Mouse (Mus musculus): ENCODE measurements at regions not wholly inside any gene's neighbourhood (a gene's known extent, or its start where the extent isn't known, plus 50 kb on each side); places are given as distances from the start of the nearest gene placed in this dataset.

GRCm38 (mm10) chr2:75119599-75119998, 294.0 kb downstream of the Mtx2 start:
- Histone ChIP-seq H3K4me1 (peaks cover under 1% of the 10 kb centered on the region; the same call in 1 of the 2 replicates), H3K36me3 (no peaks in the 10 kb centered on the region), H3K27ac (replicated peaks) (no peak overlapping the region), H3K4me2 (no peak overlapping the region), H3K9ac (replicated peaks) (no peak overlapping the region), H3K9me3 (replicated peaks) (no peaks in the 10 kb centered on the region), H3K27me3 (replicated peaks) (no peaks in the 10 kb centered on the region), H3K4me3 (replicated peaks) (no peak overlapping the region)
- WGBS, result 96% methylated on average over 9 of the region's 9 CpGs
- ATAC-seq (ENCODE audit: low FRiP score), result no peak

DNA sequence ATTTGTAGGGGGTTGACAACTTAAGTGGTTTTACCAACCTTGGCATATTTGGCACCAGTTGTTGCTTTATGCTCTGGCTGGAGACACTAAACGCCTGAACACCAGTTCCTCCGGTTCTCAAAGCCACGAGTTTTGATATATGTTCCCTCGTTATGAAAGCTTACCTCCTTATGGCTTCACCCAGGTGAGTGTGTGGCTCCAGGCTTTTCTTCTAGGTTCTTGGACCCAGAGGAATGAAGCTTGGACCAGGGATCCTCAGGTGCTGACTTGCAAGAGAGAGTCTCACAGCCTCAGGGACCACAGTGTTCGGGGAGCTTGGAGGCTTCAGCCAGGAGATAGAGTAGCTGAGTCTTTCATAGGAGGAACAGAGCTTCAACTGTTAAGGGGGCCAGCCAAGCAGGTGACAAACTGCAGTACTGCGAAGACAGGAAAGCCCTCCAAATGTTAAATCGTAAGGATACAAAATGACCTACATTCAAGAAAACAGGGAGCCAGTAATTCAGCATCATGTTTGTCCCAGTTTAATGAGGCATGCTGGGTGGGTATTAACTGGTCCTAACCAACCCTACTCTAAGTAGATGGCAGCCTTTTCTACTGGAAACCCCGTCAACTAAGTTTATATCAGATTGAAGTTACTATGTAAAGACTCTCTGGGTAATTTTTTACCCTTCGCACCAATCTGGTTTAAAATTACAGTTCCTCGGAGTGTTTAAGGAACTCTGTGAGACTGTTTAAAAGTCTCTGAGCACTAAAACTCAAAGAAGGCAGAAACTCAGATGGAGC, 307.9 kb downstream of the Mtx2 start:
- H3K4me2 ChIP-seq, result no peak overlapping the region
- H3K9ac ChIP-seq (replicated peaks), result no peak overlapping the region
- H3K4me1 ChIP-seq, result peaks cover 18% of the 10 kb centered on the region
- H3K36me3 ChIP-seq, result no peaks in the 10 kb centered on the region
- H3K4me3 ChIP-seq (replicated peaks), result no peak overlapping the region
- H3K27ac ChIP-seq (replicated peaks), result no peak overlapping the region
- no peaks in the 10 kb centered on the region for H3K9me3 ChIP-seq (replicated peaks)
- no peak for ATAC-seq (ENCODE audit: low FRiP score)
- WGBS, result 67% methylated on average over 10 of the region's 10 CpGs
- H3K27me3 ChIP-seq (replicated peaks), result no peaks in the 10 kb centered on the region; the same call in 1 of the 2 replicates

DNA sequence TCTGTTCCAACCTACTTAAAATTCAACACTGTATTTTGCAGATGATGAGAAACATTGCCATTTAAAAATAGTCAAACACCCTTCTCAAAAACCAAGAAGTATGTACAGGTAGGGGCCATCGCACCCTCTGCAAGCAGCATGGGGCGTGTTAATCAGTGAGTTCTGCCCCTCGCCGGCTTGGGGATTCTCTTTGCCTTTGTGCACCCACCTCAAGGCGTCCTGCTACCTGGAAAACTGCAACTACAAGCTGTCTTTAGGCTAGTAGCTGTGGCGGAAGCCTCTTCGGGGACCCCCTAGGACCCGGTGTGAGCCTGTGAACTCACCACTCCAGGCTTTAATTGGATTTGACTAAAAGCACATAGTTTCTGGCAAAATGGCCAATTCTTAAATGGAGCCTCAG, 311.0 kb downstream of the Mtx2 start:
- no peaks in the 10 kb centered on the region for H3K36me3 ChIP-seq
- peaks cover 7% of the 10 kb centered on the region for H3K27me3 ChIP-seq (replicated peaks)
- no peak for ATAC-seq (ENCODE audit: low FRiP score)
- H3K9ac ChIP-seq (replicated peaks), result peak overlapping the region; percentile 60; the same call in 1 of the 2 replicates
- peak overlapping the region; percentile 97 for H3K4me2 ChIP-seq
- H3K4me1 ChIP-seq, result peaks cover 21% of the 10 kb centered on the region
- H3K4me3 ChIP-seq (replicated peaks), result peak overlapping the region; percentile 47
- H3K27ac ChIP-seq (replicated peaks), result peak overlapping the region; percentile 61; the same call in 1 of the 2 replicates
- no peaks in the 10 kb centered on the region for H3K9me3 ChIP-seq (replicated peaks)
- WGBS, result 28% methylated on average over 8 of the region's 8 CpGs

GRCm38 (mm10) chr2:75137133-75137982, 311.8 kb downstream of the Mtx2 start:
- under 1% methylated on average over 42 of the region's 42 CpGs for WGBS
- ATAC-seq (ENCODE audit: low FRiP score), result peak; percentile 66
- H3K27me3 ChIP-seq (replicated peaks), result peaks cover 7% of the 10 kb centered on the region
- H3K27ac ChIP-seq (replicated peaks), result peak overlapping the region; percentile 61
- H3K4me3 ChIP-seq (replicated peaks), result peak overlapping the region; percentile 47
- H3K9me3 ChIP-seq (replicated peaks), result no peaks in the 10 kb centered on the region
- H3K4me1 ChIP-seq, result peaks cover 21% of the 10 kb centered on the region
- no peaks in the 10 kb centered on the region for H3K36me3 ChIP-seq
- peak overlapping the region; percentile 60 for H3K9ac ChIP-seq (replicated peaks)
- peak overlapping the region; percentile 97 for H3K4me2 ChIP-seq

DNA sequence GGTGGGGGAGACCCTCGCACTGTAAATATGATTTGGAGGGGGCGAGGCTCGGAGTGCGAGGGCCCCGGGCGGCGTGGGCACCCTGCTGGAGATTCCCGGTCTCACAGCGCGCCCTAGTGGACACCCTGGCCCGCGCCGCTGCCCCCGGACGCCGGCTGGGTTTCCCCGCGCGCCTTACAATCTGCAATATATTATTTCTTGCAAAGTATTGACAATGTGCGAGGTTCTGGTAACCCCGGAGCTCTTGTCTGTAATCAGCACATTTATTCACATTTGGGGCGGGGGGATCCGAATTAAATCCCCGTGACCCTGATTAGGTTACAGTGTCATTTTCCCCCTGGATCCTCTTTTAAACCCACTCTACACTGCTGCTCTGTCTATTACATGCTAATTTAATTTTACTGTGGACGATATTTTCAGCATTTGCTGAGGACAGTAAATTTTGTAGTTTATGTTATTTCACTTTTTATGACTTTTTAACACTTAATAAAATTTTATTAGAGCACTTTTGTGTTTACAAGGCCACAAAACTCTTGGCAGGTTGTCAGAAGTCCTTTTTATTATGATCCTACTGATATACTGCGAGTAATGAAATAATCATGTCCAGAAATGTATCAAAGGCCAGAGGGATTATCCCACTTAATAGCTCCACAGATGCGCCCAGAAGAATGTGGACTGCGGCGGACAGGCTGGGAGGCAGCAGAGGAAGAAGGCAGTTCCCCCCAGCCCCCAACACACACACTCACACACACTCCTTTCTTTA, 312.6 kb downstream of the Mtx2 start:
- Histone ChIP-seq H3K9ac (replicated peaks) (peak overlapping the region; percentile 60), H3K36me3 (no peaks in the 10 kb centered on the region), H3K4me3 (replicated peaks) (peak overlapping the region; percentile 47), H3K27ac (replicated peaks) (peak overlapping the region; percentile 61; the same call in 1 of the 2 replicates), H3K4me2 (peak overlapping the region; percentile 97), H3K27me3 (replicated peaks) (peaks cover 8% of the 10 kb centered on the region), H3K9me3 (replicated peaks) (no peaks in the 10 kb centered on the region), H3K4me1 (peaks cover 21% of the 10 kb centered on the region)
- peak; percentile 86 for ATAC-seq (ENCODE audit: low FRiP score)
- WGBS, result 4% methylated on average over 29 of the region's 29 CpGs

GRCm38 (mm10) chr2:75138746-75139060, 313.1 kb downstream of the Mtx2 start:
- Histone ChIP-seq H3K4me2 (peak overlapping the region; percentile 35), H3K4me1 (peaks cover 21% of the 10 kb centered on the region), H3K4me3 (replicated peaks) (no peak overlapping the region), H3K36me3 (no peaks in the 10 kb centered on the region), H3K9ac (replicated peaks) (no peak overlapping the region), H3K27ac (replicated peaks) (no peak overlapping the region), H3K27me3 (replicated peaks) (peaks cover 11% of the 10 kb centered on the region), H3K9me3 (replicated peaks) (no peaks in the 10 kb centered on the region)
- WGBS, result 18% methylated on average over 9 of the region's 9 CpGs
- no peak for ATAC-seq (ENCODE audit: low FRiP score)

DNA sequence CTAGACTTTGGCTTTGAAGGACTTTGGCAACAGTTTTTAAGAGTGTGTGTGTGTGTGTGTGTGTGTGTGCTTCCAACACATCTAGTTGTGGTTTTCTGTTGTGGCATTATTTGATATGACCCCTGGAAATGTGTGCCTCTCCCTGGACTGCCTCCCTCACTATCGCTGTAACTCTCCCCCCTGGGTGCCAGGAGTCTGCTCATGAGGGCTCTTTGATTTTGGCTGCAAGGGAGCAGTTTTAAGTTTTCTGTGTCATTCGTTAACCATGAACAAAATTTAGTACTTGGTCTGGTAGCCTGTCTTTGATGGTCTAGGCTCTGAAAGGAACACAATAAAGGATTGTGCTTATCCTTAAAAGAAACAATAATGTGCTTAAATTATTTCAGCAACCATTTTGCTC, 313.9 kb downstream of the Mtx2 start:
- Histone ChIP-seq H3K4me2 (no peak overlapping the region), H3K9ac (replicated peaks) (no peak overlapping the region), H3K4me1 (peaks cover 21% of the 10 kb centered on the region), H3K36me3 (no peaks in the 10 kb centered on the region), H3K27me3 (replicated peaks) (peaks cover 11% of the 10 kb centered on the region), H3K27ac (replicated peaks) (no peak overlapping the region), H3K9me3 (replicated peaks) (no peaks in the 10 kb centered on the region), H3K4me3 (replicated peaks) (no peak overlapping the region)
- no peak for ATAC-seq (ENCODE audit: low FRiP score)
- 47% methylated on average over 2 of the region's 2 CpGs for WGBS

DNA sequence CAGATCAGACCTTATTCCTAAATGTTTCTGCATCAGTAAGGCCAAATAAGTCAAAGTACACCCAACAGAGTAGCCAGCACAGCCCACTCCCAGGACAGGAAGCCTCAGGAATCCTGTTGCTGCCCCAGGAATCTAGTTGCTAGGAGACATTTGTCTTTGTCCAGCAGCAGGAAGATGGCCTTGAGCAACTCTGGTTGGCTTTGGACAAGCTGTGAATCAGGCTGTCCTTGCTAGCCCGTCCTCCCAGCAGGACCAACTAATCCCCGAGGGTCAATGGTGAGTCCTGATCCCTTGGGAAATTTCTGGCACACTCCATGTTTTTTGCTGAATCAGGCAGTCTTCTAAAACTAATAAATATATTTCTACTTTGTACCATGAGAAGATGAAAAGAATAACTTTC, 317.1 kb downstream of the Mtx2 start:
- Histone ChIP-seq H3K9me3 (replicated peaks) (no peaks in the 10 kb centered on the region), H3K9ac (replicated peaks) (no peak overlapping the region), H3K27ac (replicated peaks) (no peak overlapping the region), H3K36me3 (no peaks in the 10 kb centered on the region), H3K4me1 (peaks cover 9% of the 10 kb centered on the region), H3K4me2 (no peak overlapping the region), H3K27me3 (replicated peaks) (peaks cover 11% of the 10 kb centered on the region), H3K4me3 (replicated peaks) (no peak overlapping the region)
- WGBS, result 15% methylated on average over 2 of the region's 2 CpGs
- ATAC-seq (ENCODE audit: low FRiP score), result no peak

- Histone ChIP-seq H3K27me3 (replicated peaks) (peaks cover 13% of the 10 kb centered on the region; the same call in 1 of the 2 replicates), H3K36me3 (no peaks in the 10 kb centered on the region), H3K27ac (replicated peaks) (no peak overlapping the region), H3K9me3 (replicated peaks) (no peaks in the 10 kb centered on the region), H3K4me2 (no peak overlapping the region), H3K4me1 (peaks cover 1% of the 10 kb centered on the region), H3K9ac (replicated peaks) (no peak overlapping the region), H3K4me3 (replicated peaks) (no peak overlapping the region)
- 87% methylated on average over 12 of the region's 12 CpGs for WGBS
- ATAC-seq (ENCODE audit: low FRiP score), result no peak
Observed at GRCm38 (mm10) chr2:75144861-75145260, 319.3 kb downstream of the Mtx2 start.

DNA sequence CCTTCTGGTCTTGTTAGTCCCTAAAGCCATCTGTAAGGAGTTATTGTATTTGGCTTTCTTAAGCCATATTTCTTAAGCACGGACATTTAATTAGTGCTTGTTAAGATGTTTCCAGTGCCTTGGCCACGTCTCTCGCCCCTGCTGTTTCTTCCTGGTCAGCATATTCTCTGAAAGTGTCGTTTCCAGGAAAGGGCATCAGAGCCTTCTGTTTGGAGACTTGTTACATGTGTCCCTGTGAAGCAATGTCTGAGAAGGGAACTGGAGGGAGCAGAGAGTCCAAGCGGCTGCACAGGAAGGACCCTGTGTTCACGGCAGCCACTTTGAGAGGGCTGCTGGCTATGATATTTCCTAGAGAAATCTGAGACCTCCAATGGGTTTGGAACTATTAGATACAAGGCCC, 320.7 kb downstream of the Mtx2 start:
- no peak for ATAC-seq (ENCODE audit: low FRiP score)
- Histone ChIP-seq H3K27me3 (replicated peaks) (peaks cover 6% of the 10 kb centered on the region; the same call in 1 of the 2 replicates), H3K9ac (replicated peaks) (no peak overlapping the region), H3K4me1 (peaks cover 6% of the 10 kb centered on the region), H3K27ac (replicated peaks) (no peak overlapping the region), H3K4me2 (no peak overlapping the region), H3K4me3 (replicated peaks) (no peak overlapping the region), H3K9me3 (replicated peaks) (no peaks in the 10 kb centered on the region), H3K36me3 (no peaks in the 10 kb centered on the region)
- 55% methylated on average over 6 of the region's 6 CpGs for WGBS

DNA sequence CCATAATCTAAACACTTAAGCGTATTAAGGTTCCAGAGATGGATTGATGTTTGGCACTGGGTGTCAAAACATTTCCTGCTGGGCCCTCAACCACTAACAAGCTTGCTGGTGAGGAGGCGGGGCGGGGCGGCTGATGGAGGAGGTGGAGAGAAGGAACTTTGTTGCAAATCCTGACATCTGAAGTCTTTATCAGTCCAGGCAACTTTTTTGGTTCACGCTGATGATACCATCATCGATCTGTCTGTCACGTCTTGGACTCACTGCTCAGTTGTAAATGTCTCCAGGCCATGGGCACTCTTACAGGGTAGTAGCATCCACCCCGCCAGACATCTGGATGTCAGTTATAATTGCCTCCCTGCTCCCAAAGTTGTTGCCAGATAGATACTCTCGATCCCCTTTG, 321.8 kb downstream of the Mtx2 start:
- peaks cover 6% of the 10 kb centered on the region; the same call in 1 of the 2 replicates for H3K27me3 ChIP-seq (replicated peaks)
- no peak overlapping the region for H3K4me2 ChIP-seq
- H3K36me3 ChIP-seq, result no peaks in the 10 kb centered on the region
- H3K4me1 ChIP-seq, result peaks cover 6% of the 10 kb centered on the region
- H3K9me3 ChIP-seq (replicated peaks), result no peaks in the 10 kb centered on the region
- no peak for ATAC-seq (ENCODE audit: low FRiP score)
- 73% methylated on average over 9 of the region's 9 CpGs for WGBS
- no peak overlapping the region for H3K9ac ChIP-seq (replicated peaks)
- H3K27ac ChIP-seq (replicated peaks), result no peak overlapping the region
- no peak overlapping the region for H3K4me3 ChIP-seq (replicated peaks)

Data from neural tube, embryonic 15.5 days (tissue).